Mouse (Mus musculus): ENCODE measurements around the gene Uroc1.

DNA sequence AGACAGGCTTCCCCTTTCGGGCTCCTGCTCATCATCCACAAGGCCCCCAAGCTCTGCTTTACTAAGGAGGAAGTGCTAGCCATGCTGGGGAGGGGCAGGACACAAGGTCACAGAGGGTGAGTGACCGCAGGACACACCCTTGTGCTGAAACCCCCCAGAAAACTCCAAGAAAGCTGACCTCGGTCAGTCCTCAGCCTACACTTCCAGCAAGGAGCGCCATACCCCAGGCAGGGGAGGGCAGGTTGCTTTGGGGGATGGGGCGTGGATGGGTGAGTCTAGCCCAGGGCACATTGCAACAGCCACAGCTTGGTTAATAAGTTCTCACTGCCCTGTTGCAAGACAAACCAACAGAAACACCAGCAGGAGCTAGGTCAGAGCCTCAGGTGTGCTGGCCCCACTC is 12.7 kb upstream of the Uroc1 start:
- no peak for TF ChIP-seq CTCF (IDR thresholded peaks at IDR 0.05; ENCODE audit: control insufficient read depth, insufficient read depth, insufficient replicate concordance, low read depth, low read length)
- TF ChIP-seq POLR2A (IDR thresholded peaks at IDR 0.05; ENCODE audit: control insufficient read depth, low read depth, low read length), result no peak

Measured in testis, adult 2 months (tissue).